Mouse (Mus musculus) NIH3T3 (cell line): ENCODE measurements around the gene Ulk3.
A peak's percentile ranks its signal among the peaks of the same experiment; 100 is the strongest.

ENCODE experiments used
- DNase-seq: peaks from one replicate; pipeline ENCODE4 v3.0.0-alpha.2; 2012; ENCODE audit warnings: low read depth

Gene Ulk3

DNA sequence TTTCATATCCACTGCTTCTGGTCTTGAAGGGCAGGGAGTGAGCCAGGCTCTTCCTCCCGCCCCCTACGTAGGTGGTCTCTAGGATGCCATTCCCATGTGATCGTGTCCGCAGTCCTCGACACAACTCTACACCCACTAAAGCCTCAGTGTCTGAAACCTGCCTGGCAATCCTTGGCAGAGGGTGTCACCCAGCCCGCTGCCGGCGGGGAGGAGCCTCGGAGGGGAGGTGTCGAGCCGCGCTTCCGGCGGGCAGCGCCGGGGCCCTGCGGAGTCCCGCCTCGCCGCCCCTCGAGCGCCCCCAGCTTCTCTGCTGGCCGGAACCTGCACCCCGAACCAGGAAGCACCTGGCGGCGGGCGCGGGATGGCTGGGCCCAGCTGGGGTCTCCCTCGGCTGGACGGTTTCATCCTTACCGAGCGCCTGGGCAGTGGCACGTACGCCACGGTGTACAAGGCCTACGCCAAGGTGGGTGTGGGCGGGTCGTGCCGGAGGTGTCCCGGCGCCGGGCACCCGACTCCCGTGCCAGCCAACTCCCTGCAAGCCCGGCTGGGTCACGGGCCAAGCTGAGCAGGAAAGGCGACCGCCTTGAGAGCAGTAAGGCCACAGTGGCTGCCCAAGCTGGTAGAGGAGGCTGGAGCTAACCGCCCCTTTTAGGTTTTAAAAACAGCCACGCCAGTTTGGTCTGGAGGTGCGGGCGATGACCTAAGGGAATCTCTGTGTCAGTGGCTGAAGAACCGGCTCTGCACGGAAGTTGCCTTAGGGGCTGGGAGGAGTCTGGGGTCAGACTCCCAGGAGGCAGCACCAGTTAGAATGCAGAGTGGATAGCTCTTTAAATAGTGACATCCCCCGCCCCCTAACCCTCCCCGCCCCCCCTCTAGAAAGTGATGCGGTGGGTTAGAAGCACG, at the start of gene Ulk3:
Gene Ulk3 (plus strand): TSS at position 229 of the 903 bp plus-strand sequence.
- DNase-seq = peak; percentile 82

DNA sequence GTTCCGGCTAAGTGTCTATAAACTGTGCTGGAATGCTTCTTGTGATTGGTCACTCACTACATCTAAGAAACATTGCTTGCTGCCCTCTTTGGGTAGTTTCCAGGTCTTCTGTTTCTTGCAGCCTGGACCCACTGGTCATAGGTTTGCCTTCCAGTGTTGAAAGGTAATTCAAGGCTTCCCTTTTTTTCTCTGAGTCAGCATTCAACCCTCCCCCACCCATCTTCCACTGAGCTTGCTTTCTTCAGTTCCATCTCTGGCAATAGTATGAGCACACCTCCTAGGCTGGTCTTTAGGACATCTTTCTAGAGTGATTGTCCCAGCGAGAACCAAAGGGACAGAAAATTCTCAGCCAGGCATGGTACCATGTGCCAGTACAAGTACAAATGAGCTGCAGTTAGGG, 49.7 kb upstream of the Ulk3 start:
- no peak for DNase-seq

DNA sequence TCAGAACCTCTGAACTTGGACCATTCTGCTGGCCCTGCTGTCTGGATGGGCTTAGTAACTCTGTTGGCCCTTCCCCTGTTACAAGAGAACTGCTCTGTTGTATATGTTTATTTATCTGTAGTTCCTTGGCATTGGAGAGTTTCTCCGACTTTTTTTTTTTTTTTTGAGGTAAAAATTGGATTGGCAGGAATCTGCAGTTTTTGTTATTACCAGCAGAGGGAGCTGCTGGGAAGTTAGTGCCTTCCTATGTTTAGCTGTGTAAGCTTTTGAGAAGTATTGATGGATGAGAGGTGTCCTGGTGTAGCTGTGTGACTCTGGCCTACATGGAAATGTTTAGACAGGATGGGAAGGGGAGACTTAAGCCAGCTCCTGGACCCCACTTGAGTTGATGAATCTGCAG, 47.9 kb upstream of the Ulk3 start:
- DNase-seq = peak; percentile 83

DNA sequence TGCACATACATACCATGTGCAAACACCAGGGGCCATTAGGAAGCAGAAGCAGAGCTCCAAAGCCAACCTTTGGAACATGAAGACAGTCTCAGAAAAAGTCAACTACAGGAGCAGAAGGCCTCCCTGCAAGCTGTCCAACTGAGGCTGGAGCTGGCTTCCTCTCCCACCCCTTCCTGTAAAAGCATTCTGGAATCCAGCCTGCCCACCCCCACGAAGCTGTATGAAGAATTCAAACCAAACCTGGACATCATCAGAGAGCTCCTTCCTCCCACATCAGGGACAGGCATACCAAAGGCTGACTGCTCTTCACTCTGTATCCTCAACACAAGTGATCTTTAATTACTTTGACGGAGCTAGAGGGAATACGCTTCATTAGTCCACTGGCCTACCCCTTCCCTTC, 45.3 kb upstream of the Ulk3 start:
- no peak for DNase-seq

DNA sequence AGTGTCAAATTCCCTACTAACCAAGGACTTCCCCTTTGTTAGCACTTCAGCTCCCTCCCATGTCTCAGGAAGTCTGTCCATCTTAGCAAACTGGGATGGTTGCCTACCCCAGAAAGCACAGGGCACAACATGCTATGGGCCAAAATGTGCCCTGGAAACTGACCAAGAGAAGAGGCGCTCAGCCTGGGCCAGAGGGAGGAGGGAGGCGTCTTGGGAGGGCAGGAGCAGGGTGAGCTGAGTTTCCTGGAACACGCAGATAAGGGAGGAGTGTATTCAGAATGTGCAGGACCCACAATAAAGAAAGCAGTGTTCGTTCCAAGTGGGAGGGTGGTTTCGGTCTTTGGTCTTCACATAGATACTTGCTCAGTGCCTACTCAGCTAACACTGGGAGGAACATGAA, 42.0 kb upstream of the Ulk3 start:
- peak; percentile 20 for DNase-seq

DNA sequence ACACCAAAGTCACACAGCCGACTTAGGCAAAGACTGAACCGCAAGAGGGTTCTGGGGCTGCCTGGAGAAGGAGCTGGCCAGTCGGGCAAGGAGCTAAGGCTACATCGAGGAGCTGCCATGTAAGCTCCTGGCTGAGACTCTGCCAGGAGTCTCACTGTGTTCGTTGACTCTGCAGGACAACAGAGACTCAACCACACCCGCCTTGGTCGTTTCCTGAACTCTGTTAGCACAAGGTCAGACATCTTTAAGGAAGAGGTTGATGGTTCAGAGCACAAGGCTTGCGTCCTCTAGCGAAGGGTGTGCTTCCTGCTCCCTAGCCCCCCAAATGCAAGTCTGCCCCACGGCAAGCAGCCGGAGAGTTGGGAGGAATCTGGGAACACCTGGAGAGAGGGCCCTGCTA, 41.4 kb upstream of the Ulk3 start:
- no peak for DNase-seq

DNA sequence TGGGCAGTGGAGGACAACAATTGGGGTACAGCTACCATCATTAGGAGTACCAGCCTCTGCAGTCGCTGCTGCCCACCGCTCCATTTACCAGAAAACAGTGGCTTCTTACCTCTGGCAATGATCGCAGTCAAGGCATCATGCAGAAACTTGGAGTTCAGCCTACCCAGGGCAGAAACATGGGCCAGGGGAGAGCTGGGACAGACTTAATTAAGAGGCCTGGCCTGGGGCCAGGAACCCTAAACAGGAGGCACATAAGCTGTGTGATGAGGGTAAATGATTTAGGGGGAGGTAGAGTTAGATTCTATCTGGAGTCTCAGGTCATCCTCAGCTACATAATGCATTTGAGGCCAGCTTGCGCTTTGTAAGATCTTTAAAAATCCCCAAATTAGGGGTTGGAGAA, 40.1 kb upstream of the Ulk3 start:
- DNase-seq = no peak

DNA sequence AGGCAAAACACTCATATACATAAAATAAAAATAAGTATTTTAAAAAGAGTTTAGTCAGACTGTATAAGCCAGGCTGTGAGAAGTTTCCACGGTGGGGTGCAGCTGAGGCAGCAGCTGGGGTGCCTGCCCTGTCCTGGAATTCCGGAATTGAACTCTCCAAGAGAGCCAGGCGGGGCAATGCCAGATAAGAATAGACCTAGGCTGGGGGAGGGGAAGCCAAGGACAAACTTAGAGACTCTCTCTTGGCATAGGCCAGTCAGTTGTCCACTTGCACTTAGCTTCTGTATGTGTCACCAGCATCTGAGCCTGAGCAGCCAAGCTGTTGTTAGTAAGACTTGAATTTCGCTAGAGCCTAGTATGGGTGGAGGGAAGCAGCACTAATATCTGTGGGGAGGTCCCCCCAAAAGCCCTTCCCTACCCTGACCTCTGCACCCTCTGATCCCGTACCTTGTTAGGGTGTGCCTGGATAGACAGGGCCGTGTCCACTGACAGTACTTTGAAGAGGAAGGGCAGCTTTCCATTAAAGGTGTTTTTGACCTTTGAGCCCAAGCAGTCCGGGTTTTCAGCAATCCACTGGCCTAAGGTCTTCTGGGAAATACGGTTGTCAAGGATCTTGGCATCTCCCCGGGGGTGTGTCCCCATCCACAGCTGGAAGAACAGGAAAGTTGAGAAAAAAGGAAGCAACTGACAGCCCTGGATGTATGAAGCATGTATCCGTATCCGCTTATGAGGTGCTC, 39.0 kb upstream of the Ulk3 start:
- no peak for DNase-seq

DNA sequence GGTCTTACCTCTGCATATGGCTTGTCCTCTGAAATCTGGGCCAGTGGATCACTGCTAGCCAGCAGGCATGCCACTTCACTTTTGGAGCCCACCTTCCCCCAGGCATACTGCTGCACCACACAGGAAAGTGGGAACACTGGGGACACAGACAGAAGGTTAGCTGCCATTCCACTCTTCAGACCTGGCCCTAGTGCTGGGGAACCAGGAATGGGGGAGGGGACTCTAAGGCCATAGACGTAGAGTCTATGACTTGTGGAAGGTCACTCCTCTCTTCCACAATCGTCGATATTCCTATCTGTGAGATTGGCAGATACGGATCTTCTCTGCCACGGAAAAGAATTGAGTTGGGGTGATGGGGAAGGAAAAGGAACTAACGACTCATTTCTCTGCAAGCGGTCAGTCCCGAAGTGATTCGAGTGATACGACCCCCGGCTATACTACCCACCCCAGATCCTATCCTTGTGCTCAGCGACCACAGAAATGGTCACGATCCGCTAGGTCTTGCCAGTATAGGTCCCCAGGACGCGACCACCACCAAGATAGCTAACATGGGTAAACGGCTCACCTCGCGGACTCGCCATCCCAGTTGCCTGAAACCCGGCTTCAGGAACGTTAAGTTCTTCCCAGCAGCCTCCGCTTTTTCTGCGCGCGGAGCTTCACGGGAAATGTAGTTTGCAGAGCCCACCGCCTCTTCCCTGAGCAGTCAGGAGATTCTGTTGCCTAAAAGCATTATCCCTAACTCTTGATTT, 36.9 kb upstream of the Ulk3 start, which contains the start of gene Mpi:
Gene Mpi (minus strand): TSS at position 625 of the 749 bp plus-strand sequence.
- DNase-seq = peak; percentile 78

DNA sequence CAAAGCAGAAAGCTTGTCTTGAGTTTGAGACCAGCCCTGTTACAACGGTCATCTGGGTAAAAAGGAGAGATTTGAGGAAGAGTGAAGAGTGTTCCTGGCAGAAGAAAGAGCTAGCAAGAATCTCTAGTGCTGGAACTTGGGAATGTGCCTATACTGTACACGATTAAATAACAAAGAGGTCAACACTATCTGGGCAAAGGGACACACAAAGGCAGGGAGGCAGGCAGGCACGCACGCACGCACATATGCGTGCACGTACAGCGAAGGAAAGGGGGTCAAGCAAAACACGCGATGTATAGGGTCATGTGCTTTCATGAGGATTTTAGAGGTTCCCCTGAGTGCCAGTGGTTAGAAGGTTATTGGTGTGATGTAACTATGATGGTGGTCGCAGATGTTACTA, 36.1 kb upstream of the Ulk3 start:
- DNase-seq = no peak

DNA sequence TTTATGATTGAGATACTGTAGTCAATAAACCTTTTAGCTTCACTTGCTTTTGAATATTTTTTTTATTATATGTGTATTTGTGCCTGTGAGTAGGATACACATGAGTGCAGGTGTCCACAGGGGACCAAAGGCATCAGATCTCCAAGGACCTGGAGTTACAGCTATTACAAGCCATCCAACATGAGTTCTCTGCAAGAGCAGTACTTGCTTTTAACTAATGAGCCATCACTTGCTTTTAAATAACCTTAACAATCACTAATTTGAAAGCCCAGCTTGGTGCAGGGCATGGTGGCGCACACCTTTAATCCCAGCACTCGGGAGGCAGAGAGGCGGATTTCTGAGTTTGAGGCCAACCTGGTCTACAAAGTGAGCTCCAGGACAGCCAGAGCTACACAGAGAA, 34.5 kb upstream of the Ulk3 start:
- no peak for DNase-seq

DNA sequence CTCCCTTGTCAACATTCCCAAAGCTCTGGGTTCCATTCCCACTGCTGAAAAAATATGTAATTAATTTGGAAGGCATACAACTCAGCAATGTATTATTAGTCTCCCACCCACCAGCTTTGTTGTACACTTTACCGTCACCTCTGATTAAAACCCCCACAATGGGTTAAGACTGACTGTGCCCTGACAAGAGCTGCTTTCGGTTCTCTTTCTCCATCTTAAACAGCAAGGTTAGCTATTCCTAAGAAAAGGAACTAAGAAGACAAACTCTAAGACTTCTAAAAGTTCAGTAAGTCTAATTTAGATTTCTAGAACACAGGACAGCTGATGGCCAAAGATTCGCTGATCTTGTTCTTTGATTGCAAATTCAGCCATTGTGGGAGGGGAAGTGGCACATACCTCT, 32.0 kb upstream of the Ulk3 start:
- no peak for DNase-seq

DNA sequence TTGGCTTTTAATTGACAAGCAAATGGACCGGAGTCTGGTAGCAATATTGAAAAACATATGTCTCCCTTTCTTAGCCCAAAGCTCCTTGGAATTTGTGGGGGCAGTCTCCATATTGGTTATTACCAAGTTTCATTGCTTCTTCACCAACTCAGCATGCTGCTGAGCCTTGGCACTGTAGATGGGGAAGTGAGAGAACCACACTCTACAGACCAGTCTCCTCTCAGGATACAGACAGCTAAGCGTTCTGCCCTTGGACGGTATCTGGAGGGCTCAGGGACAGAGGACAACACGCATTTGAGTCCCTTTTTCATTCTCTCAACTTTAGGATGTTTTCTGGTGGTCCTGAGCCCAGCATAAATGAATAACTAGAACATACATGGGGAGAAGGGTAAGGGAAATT, 30.6 kb upstream of the Ulk3 start:
- no peak for DNase-seq

DNA sequence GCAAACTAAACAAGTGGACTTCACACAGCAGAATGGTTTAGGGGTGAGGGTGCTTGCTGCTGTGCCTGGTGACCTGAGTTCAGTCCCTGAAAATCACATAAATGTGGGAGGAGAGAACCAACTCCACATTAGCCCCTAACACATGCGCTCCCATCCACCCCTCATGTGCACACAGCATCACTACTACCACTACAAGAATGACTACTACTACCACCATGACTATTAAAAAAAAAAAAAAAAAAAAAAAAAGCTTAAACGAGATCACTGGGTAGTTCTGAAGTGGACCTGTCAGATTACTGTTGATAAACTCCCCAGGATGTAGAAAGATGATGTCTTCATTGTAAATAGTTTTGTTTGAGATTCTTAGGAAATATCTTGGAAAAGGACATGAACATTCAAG, 29.7 kb upstream of the Ulk3 start:
- DNase-seq = no peak

DNA sequence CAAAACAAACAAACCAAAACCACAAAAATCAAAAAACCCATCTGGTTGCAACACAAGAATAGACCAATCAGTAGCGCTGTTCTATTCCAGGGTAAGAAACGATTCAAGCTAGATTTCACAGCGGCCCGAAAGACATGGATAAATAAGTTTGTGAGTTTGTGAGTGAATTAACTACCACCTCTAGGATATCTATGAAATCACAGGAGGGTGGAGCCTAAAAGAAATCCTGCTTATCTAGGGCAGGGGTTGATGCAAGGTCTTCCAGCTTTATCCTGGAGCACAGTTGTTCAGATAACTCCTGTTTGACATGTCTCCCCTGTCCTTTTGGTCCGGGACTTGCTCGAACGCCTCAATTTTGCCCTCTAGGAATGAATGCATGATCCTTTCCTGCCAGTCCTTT, 29.0 kb upstream of the Ulk3 start:
- DNase-seq = peak; percentile 3

DNA sequence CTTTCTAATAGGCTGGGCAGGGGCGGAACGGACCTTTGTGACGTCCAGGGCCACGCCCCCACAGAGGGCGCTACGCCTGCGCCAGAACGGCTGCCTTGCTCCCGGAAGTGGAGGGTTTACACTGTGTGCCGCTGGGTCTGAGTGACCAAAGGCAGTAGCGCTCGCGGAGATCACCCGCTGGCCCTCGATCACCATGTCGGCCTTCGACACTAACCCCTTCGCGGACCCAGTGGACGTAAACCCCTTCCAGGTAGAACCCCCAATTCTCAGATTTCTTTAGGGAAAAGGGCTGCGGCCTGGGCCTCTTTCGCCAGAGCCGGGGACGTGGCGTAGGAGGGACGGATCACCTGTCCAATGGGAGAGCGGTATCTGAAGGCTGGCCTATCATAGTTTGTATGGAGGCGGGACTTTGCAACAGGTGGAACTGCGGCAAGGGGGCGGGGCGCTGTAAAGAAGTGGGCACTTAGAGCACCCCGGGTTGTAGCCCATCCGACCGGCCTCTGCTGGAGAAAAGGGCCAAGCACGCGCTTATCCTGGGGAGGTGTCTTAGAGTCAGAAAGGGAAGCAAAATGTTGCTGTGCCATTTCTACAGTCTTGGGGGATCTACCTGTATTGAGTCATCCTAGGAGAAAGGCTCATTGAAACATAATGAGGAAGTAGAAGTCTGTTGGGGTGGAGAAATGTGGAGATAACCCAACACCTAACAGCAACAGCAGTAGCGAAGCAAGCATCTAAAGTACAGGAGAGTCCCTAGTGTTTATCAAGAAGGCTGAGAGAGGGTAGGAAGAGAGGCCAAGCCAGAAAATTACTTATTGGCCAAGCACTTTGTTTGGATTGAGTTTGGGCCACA, 28.2 kb upstream of the Ulk3 start, which contains the start of gene Scamp2:
Gene Scamp2 (plus strand): TSS at position 83 of the 850 bp plus-strand sequence.
- DNase-seq = peak; percentile 92

DNA sequence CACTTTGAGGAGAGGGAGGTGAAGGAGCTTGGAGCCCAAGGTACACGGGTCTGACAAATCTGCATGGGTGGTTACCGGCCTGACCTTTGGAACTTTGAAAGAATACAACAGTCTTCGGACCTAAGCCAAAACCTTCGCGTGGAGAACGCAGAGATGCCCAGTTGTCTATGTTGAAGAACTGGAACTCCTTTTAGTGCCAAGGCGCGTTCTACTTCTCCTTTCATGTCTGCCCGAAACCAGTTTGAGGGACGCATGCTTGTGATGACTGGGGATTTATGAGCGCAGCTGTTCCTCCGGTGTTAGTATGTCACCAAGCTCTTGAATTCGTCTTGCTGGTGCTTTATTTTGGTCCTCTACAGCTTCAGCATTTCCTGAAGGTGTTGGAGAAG, 27.5 kb upstream of the Ulk3 start:
- DNase-seq = no peak

DNA sequence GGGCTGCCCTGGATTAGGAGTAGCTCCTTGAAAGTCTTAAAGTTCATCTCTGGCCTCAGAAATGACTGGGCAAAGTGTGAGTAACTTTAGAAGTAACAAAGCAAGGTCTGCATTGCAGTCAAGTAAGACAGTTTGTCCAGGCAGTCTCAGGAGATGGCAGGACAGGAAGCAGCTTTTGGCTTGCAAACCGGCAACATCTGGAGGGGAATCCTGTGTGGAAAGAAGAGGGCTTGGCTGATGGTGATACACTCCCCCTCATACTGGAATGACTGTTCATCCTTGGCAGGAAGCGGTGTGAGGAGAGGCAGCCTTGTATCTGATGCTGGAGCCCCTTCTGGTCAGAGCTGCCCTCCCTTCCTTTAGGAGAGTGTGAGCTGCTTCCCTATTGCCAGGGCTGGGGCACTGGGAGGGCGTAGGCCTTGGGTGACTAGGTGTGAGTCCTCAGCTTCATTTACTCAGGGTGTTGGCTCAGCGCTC, 26.3 kb upstream of the Ulk3 start:
- DNase-seq = peak; percentile 49

DNA sequence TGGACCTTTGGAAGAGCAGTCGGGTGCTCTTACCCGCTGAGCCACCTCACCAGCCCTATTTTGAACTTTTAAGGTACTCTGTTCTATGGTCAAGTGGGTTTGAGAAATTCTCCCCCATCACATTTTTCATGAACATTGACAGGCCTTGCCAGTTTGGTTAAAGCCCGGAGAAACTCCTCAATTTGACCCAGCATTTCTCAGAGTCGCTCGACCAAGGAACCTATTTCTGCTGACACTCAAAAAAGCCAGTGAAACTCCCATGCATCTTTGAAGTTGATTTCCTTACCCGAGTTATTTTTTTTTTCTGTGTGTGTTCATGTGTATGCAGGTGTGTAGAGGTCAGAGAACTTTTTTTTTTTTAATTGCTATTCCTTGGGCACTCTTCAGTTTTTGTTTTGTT, 24.6 kb upstream of the Ulk3 start:
- DNase-seq = no peak

DNA sequence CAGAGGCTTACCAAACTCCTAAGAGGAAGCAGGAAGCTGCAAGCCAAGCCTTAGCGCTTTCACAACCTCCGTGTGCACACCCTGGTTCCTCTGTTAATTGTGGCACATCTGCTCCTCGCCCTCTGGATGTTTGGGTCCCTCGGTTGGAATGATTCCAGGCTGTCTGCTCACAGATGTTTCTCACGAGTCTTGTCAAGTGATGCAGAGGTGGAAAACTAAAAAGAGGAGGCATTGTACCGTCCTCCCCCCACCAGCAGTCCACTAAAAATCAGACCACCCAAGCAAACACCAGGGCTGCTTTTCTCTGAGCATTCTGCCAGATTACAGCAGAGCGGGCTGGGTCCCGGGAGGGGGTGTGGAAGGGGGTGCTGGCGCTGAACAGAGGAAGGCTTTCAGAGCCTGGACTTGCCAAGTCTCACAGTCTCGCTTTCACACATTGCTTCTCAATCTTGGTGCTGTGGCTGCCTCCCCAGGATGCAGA, 23.5 kb upstream of the Ulk3 start:
- DNase-seq = peak; percentile 40

DNA sequence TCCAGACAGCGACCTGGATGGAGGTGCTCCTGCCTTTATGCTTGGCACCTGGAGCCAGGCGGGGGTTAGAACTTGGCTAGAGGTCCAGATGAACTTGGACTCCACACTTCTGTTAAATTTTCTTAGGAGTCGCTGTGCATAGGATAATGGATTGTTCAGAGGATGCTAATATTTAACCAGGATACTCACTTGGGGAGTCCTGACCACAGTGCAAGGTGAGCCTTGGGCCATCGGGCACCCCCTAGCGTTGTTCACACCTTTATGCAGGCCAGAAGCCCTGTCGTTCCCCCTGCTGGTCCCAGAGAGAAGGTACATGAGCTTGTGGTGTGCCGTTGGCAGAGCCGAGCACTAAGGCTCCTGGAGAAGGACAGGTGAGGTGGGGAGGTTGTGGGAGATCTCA, 22.4 kb upstream of the Ulk3 start:
- DNase-seq = no peak
